Mouse (Mus musculus) central nervous system, embryonic 11.5 days (tissue): ENCODE data around the gene Stard5. TPM values are rescaled to one million over a fixed set of nuclear protein-coding genes. Genes with fewer than 3 reads are reported as not detected.

Experiments used
- polyA plus RNA-seq: library from polyadenylated mRNA; depleted of rRNA; stranded (reverse); fragments of >200 nt; gene quantifications from 2 replicates; pipeline ENCODE4 v1.2.3, GENCODE M21; 2012; rRNA removed

Gene Stard5
- 11.4 and 14.8 TPM in 2 replicates for polyA plus RNA-seq

GRCm38 (mm10) chr7:83631828-83632681 lies at the start of gene Stard5:
TSS of gene Stard5 (plus strand) at chr7:83631959.

GRCm38 (mm10) chr7:83584639-83585471 lies 46.9 kb upstream of the Stard5 start, which contains the start of gene Tmc3:
TSS of gene Tmc3 (plus strand) at chr7:83584927.

Other genes with a start within 250 kb of the Stard5 start
- 0.36 and 0.93 TPM in 2 replicates for gene Tmc3, start 47.0 kb upstream of the Stard5 start, polyA plus RNA-seq
- 0.86 and 1.5 TPM in 2 replicates for gene Il16, start 113.8 kb downstream of the Stard5 start, polyA plus RNA-seq
- 0.26 and 0.39 TPM in 2 replicates for gene Cfap161, start 162.9 kb downstream of the Stard5 start, polyA plus RNA-seq